Mouse (Mus musculus): Measurements from ENCODE around the gene Ywhae.
"Not testable (repeated sequence)": the region's sequence is repeated elsewhere in the genome, so short reads cannot be mapped to it uniquely, and the experiment has no call there.

Ywhae gene

GRCm38 (mm10) chr11:75732434-75733226 is at the start of gene Ywhae:
TSS of gene Ywhae (plus strand) at chr11:75732869.
- DNase-seq (ENCODE audit: low read depth, low spot score), result peak; percentile 91

- no peak for DNase-seq (ENCODE audit: low read depth, low spot score)
Observed at GRCm38 (mm10) chr11:75684462-75684861, 48.2 kb upstream of the Ywhae start.

DNA sequence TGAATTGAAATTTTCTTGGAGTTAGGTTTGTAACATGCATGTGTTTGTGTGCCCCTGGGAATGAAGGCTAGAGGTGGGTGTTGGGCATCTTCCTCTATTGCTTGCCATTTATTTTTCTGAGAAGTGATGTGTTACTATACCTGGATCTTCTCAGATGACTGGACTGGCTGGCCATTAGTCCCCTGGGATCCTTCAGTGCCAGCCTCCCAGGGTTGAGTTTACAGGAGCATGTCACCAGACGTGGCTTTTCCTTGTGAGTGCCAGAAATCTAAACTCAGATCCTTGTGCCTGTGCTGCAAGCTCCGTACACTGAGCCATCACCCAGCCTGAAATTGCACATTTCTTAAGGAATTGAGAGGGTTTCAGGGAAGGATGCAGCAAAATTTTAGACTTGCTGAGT is 47.7 kb upstream of the Ywhae start:
- no peak for DNase-seq (ENCODE audit: low read depth, low spot score)

- no peak for DNase-seq (ENCODE audit: low read depth, low spot score)
Observed at GRCm38 (mm10) chr11:75687343-75687993, 45.2 kb upstream of the Ywhae start.

DNA sequence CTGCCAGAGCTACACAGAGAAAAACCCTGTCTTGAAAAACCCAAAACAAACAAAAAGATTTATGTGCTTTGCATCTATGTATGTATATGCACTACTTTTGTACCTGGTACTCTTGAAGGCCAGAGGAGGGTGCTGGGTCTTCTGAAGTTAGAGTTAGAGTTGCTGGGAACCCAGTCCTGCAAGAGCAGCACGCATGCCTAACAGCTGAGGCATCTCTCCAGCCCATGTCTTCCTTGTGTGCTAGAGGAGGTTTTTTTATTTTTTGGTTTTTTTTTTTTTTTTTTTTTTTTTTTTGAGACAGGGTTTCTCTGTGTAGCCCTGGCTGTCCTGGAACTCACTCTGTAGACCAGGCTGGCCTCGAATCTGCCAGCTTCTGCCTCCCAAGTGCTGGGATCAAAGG is 44.5 kb upstream of the Ywhae start:
- no peak for DNase-seq (ENCODE audit: low read depth, low spot score)

DNA sequence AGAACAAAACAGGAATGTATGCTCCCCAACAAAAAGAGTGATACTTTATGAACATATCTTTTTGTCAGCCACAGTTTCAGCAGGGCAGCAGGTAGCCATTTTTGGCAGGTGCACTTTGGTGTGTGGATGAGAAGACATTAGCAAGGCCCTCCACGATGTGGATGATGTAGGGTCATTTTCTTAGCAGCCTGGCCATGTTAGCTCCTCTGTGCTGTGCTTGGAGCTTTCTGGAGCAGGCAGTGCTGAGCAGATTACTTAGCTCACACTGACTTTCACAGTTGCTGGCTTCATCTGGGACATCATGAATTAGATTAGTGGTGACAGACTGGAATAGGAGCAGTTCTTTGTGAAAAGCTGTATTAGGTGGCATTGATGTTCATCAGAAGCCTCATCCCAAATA is 42.7 kb upstream of the Ywhae start:
- DNase-seq (ENCODE audit: low read depth, low spot score), result no peak

DNA sequence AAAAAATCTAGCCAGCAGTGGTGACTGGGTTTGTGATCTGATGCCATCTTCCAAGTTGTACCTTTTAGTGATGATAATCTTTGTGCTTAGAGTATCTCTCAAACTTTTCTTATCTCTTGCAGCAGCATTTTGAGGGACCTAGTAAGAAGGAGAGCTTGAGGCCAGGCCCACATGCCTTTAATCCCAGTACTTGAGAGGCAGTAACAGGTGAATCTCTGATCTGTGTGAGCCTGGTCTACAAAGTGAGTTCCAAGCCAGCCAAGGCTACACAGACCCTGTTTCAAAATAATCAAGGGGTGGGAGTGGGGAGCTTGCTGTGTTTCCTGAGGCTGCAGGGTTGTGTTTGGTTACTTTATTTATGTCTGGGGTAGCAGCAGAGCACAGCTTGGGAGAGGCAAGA is 41.6 kb upstream of the Ywhae start:
- DNase-seq (ENCODE audit: low read depth, low spot score), result no peak

GRCm38 (mm10) chr11:75693570-75693969 is 39.1 kb upstream of the Ywhae start:
- DNase-seq (ENCODE audit: low read depth, low spot score), result no peak

DNA sequence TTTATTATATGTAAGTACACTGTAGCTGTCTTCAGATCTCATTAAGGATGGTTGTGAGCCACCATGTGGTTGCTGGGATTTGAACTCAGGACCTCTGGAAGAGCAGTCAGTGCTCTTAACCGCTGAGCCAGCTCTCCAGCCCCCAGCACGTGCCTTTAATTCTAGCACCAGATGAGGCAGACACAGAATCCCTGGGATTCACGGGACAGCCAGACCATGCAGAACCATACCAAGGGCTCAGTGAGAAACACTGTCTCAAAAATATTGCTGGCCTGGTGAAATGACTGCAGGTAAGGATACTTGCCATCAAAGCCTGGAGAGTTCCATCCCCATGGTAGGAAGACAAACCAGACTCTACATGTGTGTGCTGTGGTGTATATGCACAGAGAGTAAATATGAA is 35.2 kb upstream of the Ywhae start:
- not testable (repeated sequence) for DNase-seq (ENCODE audit: low read depth, low spot score)

DNA sequence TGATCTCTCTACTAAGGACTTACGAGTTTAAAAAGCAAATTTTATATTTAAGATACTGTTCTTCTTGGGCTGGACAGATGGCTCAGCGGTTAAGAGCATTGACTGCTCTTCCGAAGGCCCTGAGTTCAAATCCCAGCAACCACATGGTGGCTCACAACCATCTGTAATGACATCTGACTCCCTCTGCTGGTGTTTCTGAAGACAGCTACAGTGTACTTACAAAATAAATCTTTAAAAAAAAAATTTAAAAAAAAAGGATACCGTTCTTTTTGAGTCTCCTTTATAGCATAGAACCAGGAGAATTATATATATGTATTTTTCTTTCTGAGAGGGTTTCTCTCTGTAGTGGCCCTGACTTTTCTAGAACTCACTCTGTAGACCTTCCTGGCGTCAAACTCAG is 32.1 kb upstream of the Ywhae start:
- DNase-seq (ENCODE audit: low read depth, low spot score), result no peak

- DNase-seq (ENCODE audit: low read depth, low spot score), result no peak
Observed at GRCm38 (mm10) chr11:75702761-75703160, 29.9 kb upstream of the Ywhae start.

DNA sequence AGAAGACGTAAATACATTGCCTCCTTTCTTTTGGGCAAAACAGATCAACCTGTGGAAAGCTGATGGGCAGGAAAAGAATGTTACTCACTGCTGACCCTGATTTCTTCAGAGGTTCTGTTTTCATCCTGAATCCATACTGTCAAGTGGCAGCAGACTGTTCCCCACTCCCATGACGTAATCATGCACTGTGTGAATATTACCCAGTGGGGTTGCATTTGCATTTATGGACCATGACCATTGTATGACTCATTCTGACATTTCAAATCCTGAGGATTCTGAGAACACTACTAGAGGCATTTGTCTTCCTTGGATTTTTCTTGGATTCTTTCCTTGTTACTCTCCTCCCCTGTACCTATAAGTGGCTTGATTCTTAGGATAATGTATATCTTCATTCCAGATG is 28.9 kb upstream of the Ywhae start:
- no peak for DNase-seq (ENCODE audit: low read depth, low spot score)

GRCm38 (mm10) chr11:75713949-75714348 is 18.7 kb upstream of the Ywhae start:
- no peak for DNase-seq (ENCODE audit: low read depth, low spot score)

DNA sequence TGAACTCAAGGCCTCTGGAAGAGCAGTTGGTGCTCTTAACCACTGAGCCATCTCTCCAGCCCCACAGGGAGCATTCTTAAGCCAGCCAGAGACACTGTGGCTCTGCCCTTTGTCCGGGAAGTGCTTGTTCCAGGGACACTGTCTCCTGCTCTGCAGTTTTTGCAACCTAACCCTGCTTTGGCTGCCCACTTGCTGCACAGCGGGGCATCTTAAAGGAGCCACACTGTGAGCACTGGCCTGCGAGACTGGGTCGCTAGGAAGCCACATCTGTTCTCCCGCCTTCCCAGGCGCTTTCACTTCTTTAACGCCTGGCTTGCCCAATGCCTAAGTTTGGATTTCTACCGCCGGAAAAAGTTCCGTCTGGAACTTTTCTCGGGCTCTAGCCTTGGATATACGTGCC is 17.1 kb upstream of the Ywhae start:
- no peak for DNase-seq (ENCODE audit: low read depth, low spot score)

- no peak for DNase-seq (ENCODE audit: low read depth, low spot score)
Observed at GRCm38 (mm10) chr11:75716661-75717325, 15.9 kb upstream of the Ywhae start.

- DNase-seq (ENCODE audit: low read depth, low spot score), result no peak
Observed at GRCm38 (mm10) chr11:75722339-75722738, 10.3 kb upstream of the Ywhae start.

DNA sequence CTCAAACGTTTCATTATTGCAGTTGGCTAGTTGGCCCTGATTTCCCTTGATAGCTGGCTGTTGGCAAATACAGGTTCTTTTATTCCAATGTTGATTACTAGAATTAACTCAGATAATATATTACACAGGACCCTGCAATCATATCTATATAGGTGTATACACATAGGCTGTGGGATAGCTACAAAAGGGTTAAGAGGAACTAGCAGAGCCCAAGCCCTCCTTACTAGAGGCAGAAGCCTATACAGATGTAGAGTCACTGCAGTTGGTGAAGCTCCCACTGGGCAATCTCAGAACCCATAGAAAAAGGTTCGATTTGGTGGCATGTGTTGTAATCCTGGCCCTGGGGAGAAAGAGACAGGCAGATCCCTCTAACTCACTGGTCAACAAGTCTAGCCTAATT is 5.5 kb upstream of the Ywhae start:
- no peak for DNase-seq (ENCODE audit: low read depth, low spot score)

DNA sequence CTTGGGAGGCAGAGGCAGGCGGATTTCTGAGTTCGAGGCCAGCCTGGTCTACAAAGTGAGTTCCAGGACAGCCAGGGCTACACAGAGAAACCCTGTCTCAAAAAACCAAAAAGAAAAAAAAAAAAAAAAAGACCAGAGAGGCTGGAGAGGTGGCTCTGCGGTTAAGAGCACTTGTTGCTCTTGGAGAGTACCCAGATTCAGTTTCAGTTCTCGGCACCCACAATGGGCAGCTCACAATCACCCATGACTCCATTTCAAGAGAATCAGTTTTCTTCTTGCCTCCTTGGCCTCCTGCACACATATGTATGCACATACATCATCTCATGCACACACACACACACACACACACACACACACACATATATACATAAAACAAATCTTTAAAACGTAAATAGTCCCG is 5.0 kb upstream of the Ywhae start:
- DNase-seq (ENCODE audit: low read depth, low spot score), result not testable (repeated sequence)

DNA sequence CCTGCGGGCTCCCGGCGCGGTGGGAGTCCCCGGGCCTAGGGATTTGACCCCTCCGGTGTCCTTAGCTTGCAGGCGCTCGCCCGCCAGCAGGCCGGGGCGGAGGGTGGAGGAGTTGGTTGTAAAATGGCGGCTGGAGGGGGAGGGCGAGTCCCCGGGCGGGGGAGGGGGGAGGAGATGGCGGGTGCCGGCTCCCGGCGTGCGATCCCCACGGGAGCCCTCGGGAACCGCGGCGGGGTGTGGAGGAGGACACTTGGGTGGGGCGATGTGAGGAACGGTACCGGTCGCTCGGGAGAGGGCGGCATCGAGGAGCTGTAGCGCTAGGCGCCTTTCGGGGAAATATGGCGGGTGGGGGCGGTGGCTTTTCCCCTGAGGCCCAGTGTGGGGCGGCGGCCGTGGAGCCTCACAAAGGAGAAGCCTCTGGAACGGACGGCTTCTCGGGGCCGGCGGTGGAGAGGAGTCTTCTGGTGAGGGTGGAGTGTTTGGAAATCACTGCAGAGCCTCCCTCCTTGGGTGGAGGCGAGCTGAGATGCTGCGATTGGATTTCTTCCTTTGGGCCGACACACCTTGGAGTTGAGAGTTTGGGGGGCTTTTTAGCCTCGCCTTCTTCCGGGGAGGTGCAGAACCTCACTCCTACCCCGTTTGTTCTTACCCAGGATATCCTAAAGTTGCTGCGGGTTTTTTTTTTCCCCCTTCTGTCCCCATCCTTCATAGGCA is 715 bp downstream of the Ywhae start:
- no peak for DNase-seq (ENCODE audit: low read depth, low spot score)

- no peak for DNase-seq (ENCODE audit: low read depth, low spot score)
Observed at GRCm38 (mm10) chr11:75735462-75736252, 3.0 kb downstream of the Ywhae start.

- DNase-seq (ENCODE audit: low read depth, low spot score), result no peak
Observed at GRCm38 (mm10) chr11:75736978-75737377, 4.3 kb downstream of the Ywhae start.

All from embryo, embryonic 11.5 days (tissue).